Mouse (Mus musculus) thymus, postnatal 10 days (tissue): ENCODE data around the gene Mfsd12.
A peak's percentile ranks its signal among the peaks of the same experiment; 100 is the strongest.

Experiments used
- DNase-seq, 2 experiments: peaks; one replicate each; pipeline ENCODE4 v3.0.0; 2021; ENCODE audit warnings: low spot score in 2 of 2

Mfsd12 gene

GRCm38 (mm10) chr10:81379809-81380378 is 22.6 kb downstream of the Mfsd12 start:
- no peak for DNase-seq

- no peak for DNase-seq
These were observed 24.7 kb downstream of the Mfsd12 start for GRCm38 (mm10) chr10:81382039-81382438.

- peak; percentile 95 to 99 for DNase-seq
These were observed 26.7 kb downstream of the Mfsd12 start, which contains the start of the genes Dohh and Gm48551 for GRCm38 (mm10) chr10:81383802-81384604. Gene Dohh, plus strand, starts transcription at chr10:81384428. Gene Gm48551, plus strand, starts transcription at chr10:81384466.

GRCm38 (mm10) chr10:81384605-81384982 is 27.3 kb downstream of the Mfsd12 start:
- no peak for DNase-seq

GRCm38 (mm10) chr10:81385603-81386306 is 28.5 kb downstream of the Mfsd12 start:
- DNase-seq, result no peak

- DNase-seq, result no peak
These were observed 30.4 kb downstream of the Mfsd12 start for GRCm38 (mm10) chr10:81387716-81388115.

GRCm38 (mm10) chr10:81388505-81389055 is 31.3 kb downstream of the Mfsd12 start, which contains the start of gene Gm48552:
Gene Gm48552, plus strand, starts transcription at chr10:81389005.
- DNase-seq, result no peak

GRCm38 (mm10) chr10:81389373-81389772 is 32.1 kb downstream of the Mfsd12 start:
- no peak for DNase-seq

GRCm38 (mm10) chr10:81389801-81390677 is 32.7 kb downstream of the Mfsd12 start:
- peak; percentile 48 to 75 for DNase-seq

GRCm38 (mm10) chr10:81390678-81390965 is 33.3 kb downstream of the Mfsd12 start:
- no peak for DNase-seq

- no peak for DNase-seq
These were observed 35.0 kb downstream of the Mfsd12 start for GRCm38 (mm10) chr10:81392270-81392669.

- DNase-seq, result no peak
These were observed 35.5 kb downstream of the Mfsd12 start, which contains the start of gene Smim24 for GRCm38 (mm10) chr10:81392781-81393185. Gene Smim24, plus strand, starts transcription at chr10:81393051.

- DNase-seq, result peak in 1 of 2 experiments; percentile 54
These were observed 36.3 kb downstream of the Mfsd12 start for GRCm38 (mm10) chr10:81393456-81394063.

- DNase-seq, result peak; percentile 48 to 75
These were observed 37.8 kb downstream of the Mfsd12 start for GRCm38 (mm10) chr10:81395127-81395526.

GRCm38 (mm10) chr10:81395865-81396264 is 38.6 kb downstream of the Mfsd12 start:
- DNase-seq, result no peak

- no peak for DNase-seq
These were observed 39.5 kb downstream of the Mfsd12 start for GRCm38 (mm10) chr10:81396749-81397148.

- DNase-seq, result no peak
These were observed 42.0 kb downstream of the Mfsd12 start for GRCm38 (mm10) chr10:81399296-81399695.

- DNase-seq, result no peak
These were observed 42.6 kb downstream of the Mfsd12 start for GRCm38 (mm10) chr10:81399798-81400308.

GRCm38 (mm10) chr10:81400371-81401204 is 43.3 kb downstream of the Mfsd12 start:
- no peak for DNase-seq

- DNase-seq, result no peak
These were observed 43.9 kb downstream of the Mfsd12 start for GRCm38 (mm10) chr10:81401205-81401520.
